Mouse (Mus musculus) brain, embryonic 18.5 days (tissue): ENCODE measurements around the gene 9330182L06Rik.

ENCODE experiments used
- DNase-seq: peaks from one replicate; pipeline ENCODE4 v3.0.0-alpha.2; 2012; ENCODE audit warnings: low read depth, low spot score

9330182L06Rik gene

GRCm38 (mm10) chr5:9525507-9525906, 259.6 kb downstream of the 9330182L06Rik start:
- no peak for DNase-seq
